8 mouse cellular contexts compared by ENCODE assay signal in genomic region chr8:111393391-111394363, GRCm38 (mm10). TPM values are rescaled to one million over a fixed set of nuclear protein-coding genes. Genes with fewer than 3 reads are reported as not detected.
DNase-seq lines count a peak whose midpoint lies in the region; ATAC-seq and TF ChIP-seq lines count a peak whose summit lies in the region.

Fa2h (minus strand) TSS chr8:111393824.

- H3K4me1 ChIP-seq in intestine, embryonic 15.5 days (replicated peaks), result peaks cover 14% of the 10 kb centered on the region
- H3K4me1 ChIP-seq in midbrain, embryonic 11.5 days (ENCODE audit: control insufficient read depth, insufficient read depth, low read length), result 0 out of 2 replicates have a peak, but pooled peaks cover 2% of the 10 kb centered on the region
- H3K4me1 ChIP-seq in small intestine, adult 2 months (ENCODE audit: control insufficient read depth, insufficient read depth, insufficient read length, low read length), result peaks cover 7% of the 10 kb centered on the region

- 1% methylated on average over 70 of the region's 71 CpGs for WGBS in intestine, embryonic 15.5 days
- WGBS in midbrain, embryonic 11.5 days, result 2% methylated on average over 54 of the region's 71 CpGs
- under 1% methylated on average over 71 of the region's 71 CpGs for WGBS in small intestine, adult 2 months

- peaks cover 20% of the 10 kb centered on the region for H3K27me3 ChIP-seq in intestine, embryonic 15.5 days (replicated peaks)
- H3K27me3 ChIP-seq in midbrain, embryonic 11.5 days (ENCODE audit: control insufficient read depth, insufficient read depth, low read length), result peaks cover 29% of the 10 kb centered on the region
- H3K27me3 ChIP-seq in small intestine, adult 2 months (ENCODE audit: control insufficient read depth, insufficient read depth, low read length), result peaks cover 8% of the 10 kb centered on the region

- peak within 1 kb of the TSS; percentile 89 for H3K4me2 ChIP-seq in intestine, embryonic 15.5 days (replicated peaks)
- peak within 1 kb of the TSS; percentile 95 for H3K4me2 ChIP-seq in midbrain, embryonic 11.5 days

- peak within 1 kb of the TSS; percentile 45 for H3K4me3 ChIP-seq in intestine, embryonic 15.5 days (replicated peaks)
- H3K4me3 ChIP-seq in midbrain, embryonic 11.5 days (ENCODE audit: low read depth, low read length), result peak within 1 kb of the TSS; percentile 46
- H3K4me3 ChIP-seq in small intestine, adult 2 months (ENCODE audit: low read depth, low read length), result peak within 1 kb of the TSS; percentile 62

- H3K9ac ChIP-seq in intestine, embryonic 15.5 days, result peak within 1 kb of the TSS; percentile 33
- peak within 1 kb of the TSS; percentile 60 for H3K9ac ChIP-seq in midbrain, embryonic 11.5 days (ENCODE audit: low read length)

- H3K36me3 ChIP-seq in intestine, embryonic 15.5 days, result no peaks in the 10 kb centered on the region
- no peaks in the 10 kb centered on the region for H3K36me3 ChIP-seq in midbrain, embryonic 11.5 days (ENCODE audit: control insufficient read depth, insufficient read depth, low read length)
- no peaks in the 10 kb centered on the region for H3K36me3 ChIP-seq in small intestine, adult 2 months (ENCODE audit: control insufficient read depth, insufficient read depth, low read length)

- DNase-seq in adrenal gland, postnatal 10 days, result peak; percentile 90
- peak; percentile 79 for DNase-seq in embryo, embryonic 9.5 days (ENCODE audit: extremely low spot score)
- peak; percentile 45 to 58 for DNase-seq in gastrocnemius, postnatal 4 days (ENCODE audit: low spot score in 2 of 2)
- DNase-seq in left cerebral cortex, postnatal 4 days, result peak; percentile 76
- DNase-seq in midbrain, embryonic 11.5 days (ENCODE audit: low spot score, missing footprints), result peak; percentile 95

- 0 out of 2 replicates have a peak, but pooled peaks have one; percentile 0 for TF ChIP-seq CTCF in small intestine, adult 2 months (IDR thresholded peaks at IDR 0.05; ENCODE audit: extremely low read depth, insufficient read length, insufficient replicate concordance, low read depth, low read length)

- no peaks in the 10 kb centered on the region for H3K9me3 ChIP-seq in intestine, embryonic 15.5 days
- H3K9me3 ChIP-seq in midbrain, embryonic 11.5 days (ENCODE audit: control insufficient read depth, low read length), result no peaks in the 10 kb centered on the region

- intact Hi-C loops in left cerebral cortex, postnatal 4 days (cut with DNase I), result no loop called here

- TF ChIP-seq POLR2A in small intestine, adult 2 months (IDR thresholded peaks at IDR 0.05; ENCODE audit: low read depth, low read length), result no peak

- H3K27ac ChIP-seq in intestine, embryonic 15.5 days, result no peak within 1 kb of the TSS
- no peak within 1 kb of the TSS for H3K27ac ChIP-seq in midbrain, embryonic 11.5 days (ENCODE audit: low read depth, low read length)
- no peak within 1 kb of the TSS for H3K27ac ChIP-seq in small intestine, adult 2 months (ENCODE audit: insufficient read depth, low read depth, low read length)

- peak; percentile 98 for ATAC-seq in intestine, embryonic 15.5 days
- ATAC-seq in midbrain, embryonic 11.5 days (ENCODE audit: low FRiP score), result peak; percentile 98
- no peak; the same call in 1 of the 2 replicates for ATAC-seq in monocyte, adult 5-6 weeks (replicated peaks; ENCODE audit: insufficient number of reproducible peaks, low FRiP score, low TSS enrichment, poor library complexity, severe bottlenecking)

RNA-seq across cellular contexts. Expression of gene Fa2h, which starts in this region (rescaled TPM):
- total RNA-seq in adrenal gland, postnatal 10 days (2021), result under 1 TPM; 0.45 to 0.51 TPM
- total RNA-seq in gastrocnemius, postnatal 4 days (2021), result 1 to 10 TPM; 3.9 to 4.2 TPM
- polyA plus RNA-seq in intestine, embryonic 15.5 days (2015; fragmentation: Nextera tagmentation; extraction: Ambion mirVana), result 0.88 and 1.2 TPM in 2 replicates
- 1 to 10 TPM in 1 of 2 experiments, under 1 TPM in 1; 0.62 to 1.1 TPM for total RNA-seq in left cerebral cortex, postnatal 4 days (2021)
- not detected in 2 replicates for polyA plus RNA-seq in midbrain, embryonic 11.5 days (2014; fragmentation: Nextera tagmentation; extraction: Ambion mirVana)
- 0.19 and 2.2 TPM in 2 replicates for polyA plus RNA-seq in small intestine, adult 2 months (2012; rRNA removed)
- total RNA-seq in monocyte, adult 5-6 weeks (2017), result not detected in 3 replicates

Comparison
In these comparisons a context has a peak if more than half of its experiments do, and no peak if none do; other contexts are left out.
1. Peak in DNase-seq in adrenal gland, postnatal 10 days; RNA of the gene not detected or under 1 TPM.
2. Peak in DNase-seq, ATAC-seq, H3K4me3 ChIP-seq, H3K9ac ChIP-seq and H3K4me2 ChIP-seq in midbrain, embryonic 11.5 days; RNA of the gene not detected or under 1 TPM.